Mouse (Mus musculus): ENCODE measurements around the gene Faap20. TPM values are rescaled to one million over a fixed set of nuclear protein-coding genes. Genes with fewer than 3 reads are reported as not detected.
"Not testable (repeated sequence)": the region's sequence is repeated elsewhere in the genome, so short reads cannot be mapped to it uniquely, and the experiment has no call there.

Faap20 gene
- total RNA-seq, 2 experiments from 2014 or later: 28.0 to 29.5 TPM

DNA sequence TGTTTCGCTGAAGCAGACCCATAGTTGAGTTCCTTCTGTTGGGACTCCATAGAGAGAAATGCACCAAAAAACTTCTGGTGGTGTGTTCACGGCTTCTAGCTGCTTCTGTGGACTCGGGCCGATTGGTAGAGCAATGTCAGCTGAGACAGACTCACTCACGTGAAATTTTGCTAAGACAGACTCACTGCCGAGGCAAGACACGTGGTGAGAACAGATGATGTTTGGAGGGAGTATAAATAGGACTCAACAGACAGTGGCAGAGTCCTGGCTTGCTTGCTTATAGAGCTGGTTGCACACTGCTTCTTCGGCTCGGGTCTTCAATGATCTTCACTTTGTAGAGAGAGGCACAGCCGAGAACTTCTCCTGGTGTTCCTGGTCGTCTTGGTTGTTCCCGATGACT, 6.4 kb upstream of the Faap20 start:
- DNase-seq (ENCODE audit: low spot score in 2 of 2): no peak

DNA sequence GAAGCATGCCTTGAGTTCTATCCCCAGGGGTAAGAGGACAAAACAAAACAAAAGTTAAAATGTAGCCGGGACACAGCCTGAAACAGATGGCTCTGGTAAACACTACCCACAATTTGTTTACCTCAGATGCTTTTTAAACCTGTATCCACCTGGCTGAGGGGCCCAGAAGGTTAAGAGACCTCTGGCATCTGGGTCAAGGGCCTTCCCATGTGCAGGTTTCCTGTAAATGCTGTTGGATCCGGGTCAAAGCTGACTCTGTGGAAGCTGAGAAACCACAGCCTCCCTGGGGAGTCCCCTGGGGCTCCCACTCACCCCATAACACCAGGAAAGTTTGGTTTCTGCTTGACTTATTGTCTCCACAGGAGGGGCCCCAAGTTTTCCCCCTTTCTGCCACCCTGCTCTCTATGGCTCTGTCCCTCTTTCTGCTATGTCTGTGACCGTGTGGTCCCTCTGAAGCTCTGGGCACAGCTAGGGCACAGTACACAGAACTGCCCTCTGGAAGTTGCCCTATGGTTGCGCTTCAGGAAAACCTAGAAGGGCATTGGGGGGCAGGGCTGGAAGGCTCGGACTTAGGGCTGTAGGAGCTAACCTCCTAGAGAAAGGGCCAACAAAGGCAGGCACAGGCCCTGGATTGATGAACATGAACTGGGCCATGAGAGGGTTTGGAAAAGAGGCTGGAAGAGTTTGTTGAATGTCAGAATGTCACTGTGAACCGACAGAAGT, 3.7 kb upstream of the Faap20 start:
- no peak for DNase-seq (ENCODE audit: low spot score in 2 of 2)

DNA sequence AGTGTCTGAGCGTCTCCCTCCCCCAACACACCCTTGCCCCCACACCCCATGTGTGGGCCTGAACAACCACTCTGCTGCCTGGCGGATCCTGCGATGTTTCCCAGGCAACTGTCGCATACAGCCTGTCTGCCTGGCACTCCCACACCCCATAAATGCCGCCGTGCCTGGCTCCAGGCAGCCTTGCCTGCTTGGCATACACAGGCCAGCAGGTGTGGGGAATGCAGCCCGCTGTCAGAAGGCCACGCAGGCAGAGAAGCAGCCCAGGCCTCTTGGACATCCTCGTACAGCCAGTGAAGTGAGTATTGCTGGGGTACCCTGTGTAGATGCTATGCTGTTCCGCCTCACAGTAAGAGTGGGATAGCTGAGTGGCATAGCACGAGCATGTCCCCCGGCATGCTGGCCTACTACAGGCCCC, 2.9 kb upstream of the Faap20 start:
- peak; percentile 68 to 82 for DNase-seq (ENCODE audit: low spot score in 2 of 2)

DNA sequence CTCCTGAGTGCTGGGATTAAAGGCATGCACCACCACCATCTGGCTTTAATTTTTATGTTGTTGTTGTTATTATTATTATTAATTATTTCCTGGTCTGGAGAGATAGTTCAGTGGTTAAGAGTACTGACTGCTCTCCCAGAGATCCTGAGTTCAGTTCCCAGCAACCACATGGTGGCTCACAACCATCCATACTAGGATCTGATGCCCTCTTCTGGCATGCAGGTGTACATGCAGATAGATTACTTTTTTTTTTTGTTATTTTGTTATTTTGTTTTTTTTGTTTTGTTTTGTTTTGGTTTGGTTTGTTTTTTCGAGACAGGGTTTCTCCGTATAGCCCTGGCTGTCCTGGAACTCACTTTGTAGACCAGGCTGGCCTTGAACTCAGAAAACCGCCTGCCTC, 1.5 kb upstream of the Faap20 start:
- not testable (repeated sequence) for DNase-seq (ENCODE audit: low spot score in 2 of 2)

DNA sequence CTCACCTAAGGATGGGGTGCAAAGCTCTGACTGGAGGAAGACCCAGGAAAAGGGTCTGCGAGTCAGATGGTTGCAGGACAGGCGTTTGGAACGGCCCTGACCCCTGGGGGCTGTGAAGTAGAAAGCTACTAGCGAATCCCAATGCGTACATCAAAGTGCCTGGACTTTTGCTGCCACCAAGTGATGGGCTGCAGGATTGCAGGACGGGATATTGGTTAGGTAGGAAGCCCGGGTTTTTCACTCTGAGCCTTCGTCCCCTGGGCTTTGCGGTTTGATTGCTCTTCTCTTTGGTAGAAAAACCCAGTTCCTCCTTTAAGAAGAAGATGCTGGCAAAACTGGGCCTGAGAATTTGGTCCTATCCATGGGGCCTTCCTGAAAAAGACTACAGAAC, 350 bp upstream of the Faap20 start:
- peak; percentile 93 to 94 for DNase-seq (ENCODE audit: low spot score in 2 of 2)

DNA sequence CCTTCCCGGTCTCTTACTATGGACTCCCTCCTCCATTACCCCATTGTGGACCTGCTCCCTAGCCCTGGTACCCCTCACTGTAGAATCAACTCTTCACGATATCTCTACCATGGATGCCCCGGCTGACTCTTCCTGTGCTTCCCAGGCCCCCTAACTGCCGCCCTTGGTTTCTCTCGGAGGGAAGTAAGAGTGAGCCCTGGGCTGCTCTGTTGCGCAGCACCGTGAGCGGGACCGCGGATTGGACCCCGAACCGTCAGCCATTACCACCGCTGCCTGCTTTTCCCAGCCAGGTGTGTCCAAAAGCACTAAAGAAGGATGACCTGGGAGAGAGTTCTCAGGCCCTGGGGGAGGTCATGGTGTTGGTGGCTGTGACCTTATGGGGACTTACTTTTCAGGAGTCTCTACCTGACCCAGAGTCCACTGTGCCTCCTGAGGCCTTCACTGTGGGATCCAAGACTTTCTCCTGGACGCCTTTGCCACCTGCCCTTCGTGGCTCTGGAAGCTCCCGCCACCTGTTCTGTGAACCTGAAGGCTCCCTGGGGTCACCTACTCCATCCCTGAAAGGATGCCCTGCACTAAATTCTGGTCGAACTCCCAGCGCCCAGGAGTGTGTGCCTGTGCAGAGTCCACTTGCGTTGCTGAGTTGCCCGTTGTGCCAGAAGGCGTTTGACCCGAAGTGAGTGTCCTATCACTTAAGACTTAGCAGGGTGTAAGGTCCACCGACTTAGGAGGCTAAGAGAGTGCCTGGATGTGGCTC, 937 bp downstream of the Faap20 start:
- DNase-seq (ENCODE audit: low spot score in 2 of 2): no peak

DNA sequence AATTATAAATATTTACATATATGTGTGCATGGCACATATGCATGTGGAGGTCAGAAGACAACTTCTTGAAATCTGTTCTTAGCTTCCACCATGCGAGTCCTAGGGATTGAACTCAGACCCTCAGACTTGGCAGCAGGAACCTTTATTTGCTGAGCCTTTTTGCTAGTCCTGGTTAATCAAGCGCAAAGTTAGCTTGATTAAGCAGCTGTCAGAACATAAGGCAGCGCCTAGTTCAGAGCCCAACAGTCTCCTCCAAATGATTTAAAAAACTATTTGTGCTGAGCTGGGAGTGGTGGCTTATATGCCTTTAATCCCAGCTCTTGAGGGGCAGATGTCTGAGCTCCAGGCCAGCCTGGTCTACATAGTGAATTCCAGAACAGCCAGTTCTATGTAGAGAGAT, 1.5 kb downstream of the Faap20 start:
- no peak for DNase-seq (ENCODE audit: low spot score in 2 of 2)

DNA sequence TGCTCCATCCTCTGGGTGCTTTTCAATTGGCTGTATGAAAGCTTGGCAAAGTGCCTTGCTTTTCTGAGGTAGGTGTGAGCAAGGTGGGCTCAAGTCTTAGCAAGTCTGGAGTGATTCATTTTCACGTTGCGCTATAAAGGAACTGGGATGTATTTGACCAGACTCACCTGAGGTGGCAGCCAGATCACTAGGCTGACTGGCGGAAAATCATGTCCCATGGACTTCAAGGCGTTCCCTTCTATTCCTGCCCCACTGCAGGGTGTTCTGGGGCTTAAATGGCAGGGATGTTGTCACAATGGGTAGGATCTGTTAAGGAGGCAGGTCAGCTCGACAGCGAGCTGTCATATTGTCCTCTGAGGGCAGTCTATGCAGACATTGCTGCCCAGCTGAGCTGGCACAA, 2.7 kb downstream of the Faap20 start:
- no peak for DNase-seq (ENCODE audit: low spot score in 2 of 2)

DNA sequence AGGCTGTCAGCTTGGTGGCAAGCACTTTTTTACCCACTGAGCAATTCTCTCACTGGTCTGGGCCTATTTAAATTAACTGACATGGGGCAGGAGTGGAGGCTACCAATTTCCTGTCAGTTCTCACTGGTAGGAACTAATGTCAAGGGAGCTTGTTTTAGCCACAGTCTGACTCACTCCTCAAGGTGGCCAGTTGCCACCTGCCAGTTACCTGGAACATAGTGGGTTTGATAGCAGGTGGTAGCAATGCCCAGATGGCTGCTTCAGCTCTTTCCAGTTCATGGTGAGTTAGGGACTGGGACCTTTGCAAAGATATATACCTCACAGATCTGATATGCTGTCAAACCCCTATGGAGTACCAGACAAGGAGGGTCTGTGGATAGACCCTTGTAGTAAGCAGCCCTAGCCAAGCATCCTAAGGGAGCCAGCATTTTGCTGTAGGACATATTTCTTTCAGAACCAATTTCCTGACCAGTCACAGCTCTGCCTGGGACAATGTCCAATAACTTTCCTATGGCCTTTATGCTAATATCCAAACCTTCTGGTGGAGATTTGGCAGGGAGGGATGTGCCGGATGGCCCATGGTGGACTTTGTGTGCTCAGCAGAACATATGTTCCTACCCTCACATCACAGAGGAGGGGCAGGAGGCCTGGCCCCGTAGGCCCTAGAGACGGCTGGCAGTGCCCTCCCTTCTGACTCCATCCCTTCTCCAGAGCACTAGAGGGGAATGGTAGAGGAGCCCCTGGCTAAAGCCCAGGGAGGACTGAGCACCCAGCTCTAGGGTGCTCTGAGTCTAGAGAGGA, 15.1 kb downstream of the Faap20 start:
- DNase-seq (ENCODE audit: low spot score in 2 of 2): no peak

DNA sequence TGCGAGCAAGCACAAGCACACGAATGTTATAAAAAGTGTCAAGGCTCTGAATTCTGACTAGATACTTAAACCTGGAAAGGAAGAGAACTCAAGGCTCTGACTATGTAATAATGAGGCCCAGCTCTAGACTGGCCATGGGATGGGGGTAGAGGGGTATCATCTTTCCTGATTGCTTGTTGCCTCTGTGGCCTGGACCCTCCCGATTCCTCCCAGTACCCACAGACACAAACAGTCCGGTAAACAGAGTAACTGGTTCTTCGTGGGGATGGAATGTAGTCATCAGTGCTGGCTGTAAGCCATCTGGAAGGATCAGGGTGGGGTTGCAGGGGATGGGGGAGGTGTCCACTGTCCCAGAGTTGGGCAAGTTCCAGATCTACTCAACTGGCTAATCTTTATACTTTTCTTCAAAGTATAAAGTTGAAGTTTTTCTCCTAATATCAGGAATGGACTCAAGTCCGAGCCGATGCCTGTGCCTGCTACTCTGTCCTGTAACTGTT, 17.5 kb downstream of the Faap20 start:
- no peak for DNase-seq (ENCODE audit: low spot score in 2 of 2)

DNA sequence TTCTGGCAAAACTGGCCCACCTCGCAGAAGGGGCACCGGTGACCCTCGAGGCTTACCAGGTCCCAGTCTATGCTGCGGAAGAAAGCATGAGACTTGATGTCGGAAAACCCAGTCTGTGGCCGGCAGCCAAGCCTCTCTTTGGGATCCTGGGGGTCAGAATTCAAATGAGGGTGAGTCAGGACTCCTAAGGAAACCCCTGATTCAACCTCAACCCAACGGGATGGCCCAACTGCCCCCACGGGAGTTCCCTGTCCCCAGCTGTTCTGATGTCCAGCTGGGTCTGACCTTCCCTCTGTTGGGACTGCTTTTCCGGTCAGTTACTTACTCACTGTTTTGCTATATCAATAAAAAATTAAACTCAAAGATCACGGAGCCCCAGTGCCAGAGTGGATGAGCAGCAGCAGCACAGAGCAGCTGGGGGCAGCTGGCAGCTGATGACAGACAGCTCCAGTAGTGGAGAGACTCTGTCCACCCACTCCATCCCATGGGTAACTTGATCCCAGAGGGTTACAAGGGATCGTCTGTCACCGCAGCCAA, 18.1 kb downstream of the Faap20 start:
- DNase-seq (ENCODE audit: low spot score in 2 of 2): no peak

DNA sequence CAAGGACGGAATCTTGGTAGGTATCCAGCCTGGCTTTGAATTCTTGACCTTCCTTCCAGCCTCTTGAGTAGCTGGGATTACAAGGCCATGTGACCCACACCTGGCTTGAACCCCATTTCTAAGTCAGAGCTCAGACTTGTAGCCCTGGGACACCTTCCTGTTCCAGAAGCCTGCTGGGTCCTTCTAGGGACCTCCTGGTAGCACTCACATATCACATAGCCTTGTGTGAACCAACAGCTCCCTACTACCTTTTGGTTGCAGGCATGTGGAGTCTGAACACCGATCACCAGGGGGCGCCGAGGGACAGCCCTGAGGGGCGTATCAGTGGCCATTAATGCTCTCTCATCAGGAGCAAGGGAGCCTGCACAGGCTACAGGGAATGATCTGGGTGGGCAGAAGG, 18.8 kb downstream of the Faap20 start:
- DNase-seq (ENCODE audit: low spot score in 2 of 2): peak; percentile 57 to 72

DNA sequence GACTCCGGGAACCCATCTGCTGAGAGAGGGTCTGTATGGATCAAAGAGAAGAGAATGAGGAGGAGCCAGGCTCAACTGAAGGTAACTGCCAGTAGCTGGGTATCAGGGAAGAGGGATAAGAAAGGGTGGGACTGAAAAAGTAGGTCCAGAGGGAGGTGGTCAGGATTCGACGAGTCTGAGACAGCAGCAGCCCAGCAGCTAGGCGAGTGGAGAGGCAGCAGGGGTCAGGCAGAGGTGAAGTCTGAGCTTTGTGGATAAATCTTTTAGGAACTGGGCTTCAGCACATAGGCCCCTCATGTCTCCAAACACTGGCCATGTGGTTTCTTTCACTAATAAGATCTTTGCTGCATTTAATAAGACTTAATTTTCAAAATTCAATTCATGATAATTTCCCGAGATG, 24.8 kb downstream of the Faap20 start:
- DNase-seq (ENCODE audit: low spot score in 2 of 2): no peak

DNA sequence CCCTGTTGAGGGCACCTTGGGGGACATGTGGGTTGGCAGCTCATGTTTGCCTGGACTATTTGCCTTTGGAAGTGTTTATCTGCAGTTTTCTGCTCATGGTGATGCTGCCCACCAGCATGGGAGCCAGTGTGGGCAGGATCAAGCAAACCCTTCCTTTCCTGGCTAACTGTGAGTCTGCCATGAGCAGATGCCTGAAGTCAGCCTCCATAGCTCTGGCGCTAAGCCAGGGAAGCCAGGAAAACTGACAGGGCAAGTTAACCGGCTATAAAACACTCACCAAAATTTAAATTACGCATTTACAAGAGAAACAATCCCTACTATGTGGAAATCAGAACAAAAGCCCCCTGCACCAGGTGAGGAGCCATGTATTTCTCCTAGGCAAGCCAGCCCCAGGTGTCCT, 25.2 kb downstream of the Faap20 start:
- peak; percentile 33 to 58 for DNase-seq (ENCODE audit: low spot score in 2 of 2)

DNA sequence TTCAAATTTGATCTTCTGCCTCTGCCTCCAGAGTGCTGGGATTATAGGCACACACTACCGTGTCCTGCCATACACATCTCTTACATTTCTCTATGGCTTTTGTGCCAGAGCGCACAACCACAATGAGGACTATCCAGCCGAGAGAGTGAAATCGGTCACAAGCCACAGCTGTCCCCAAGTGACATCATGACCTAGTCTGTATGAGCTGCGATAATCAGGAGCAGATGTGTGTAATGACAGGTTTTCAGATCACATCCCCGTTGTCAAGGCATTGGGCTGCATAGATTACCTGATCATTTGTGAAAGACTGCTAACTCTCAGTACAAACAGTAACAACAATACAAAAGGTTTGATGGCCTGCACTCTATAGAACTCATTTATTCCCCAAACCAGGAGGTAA, 28.4 kb downstream of the Faap20 start:
- DNase-seq (ENCODE audit: low spot score in 2 of 2): no peak

DNA sequence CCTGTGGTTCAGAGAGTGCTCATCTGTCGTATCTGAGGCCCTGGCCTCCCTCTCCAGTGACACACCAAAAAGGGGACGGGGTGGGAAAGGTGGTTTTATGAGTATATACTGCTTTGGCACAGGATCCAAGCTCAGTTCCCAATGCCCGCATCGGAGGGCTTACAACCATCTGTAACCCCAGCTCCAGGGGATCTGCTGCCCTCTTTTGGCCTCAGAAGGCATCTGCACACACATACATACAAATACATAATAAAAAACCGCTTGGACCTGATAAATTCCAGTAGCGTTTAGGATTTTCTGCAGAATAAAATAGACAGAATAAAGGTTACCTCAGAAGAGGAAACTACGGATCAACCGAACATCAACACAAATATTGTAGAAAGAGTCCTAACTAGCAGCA, 29.5 kb downstream of the Faap20 start:
- no peak for DNase-seq (ENCODE audit: low spot score in 2 of 2)

DNA sequence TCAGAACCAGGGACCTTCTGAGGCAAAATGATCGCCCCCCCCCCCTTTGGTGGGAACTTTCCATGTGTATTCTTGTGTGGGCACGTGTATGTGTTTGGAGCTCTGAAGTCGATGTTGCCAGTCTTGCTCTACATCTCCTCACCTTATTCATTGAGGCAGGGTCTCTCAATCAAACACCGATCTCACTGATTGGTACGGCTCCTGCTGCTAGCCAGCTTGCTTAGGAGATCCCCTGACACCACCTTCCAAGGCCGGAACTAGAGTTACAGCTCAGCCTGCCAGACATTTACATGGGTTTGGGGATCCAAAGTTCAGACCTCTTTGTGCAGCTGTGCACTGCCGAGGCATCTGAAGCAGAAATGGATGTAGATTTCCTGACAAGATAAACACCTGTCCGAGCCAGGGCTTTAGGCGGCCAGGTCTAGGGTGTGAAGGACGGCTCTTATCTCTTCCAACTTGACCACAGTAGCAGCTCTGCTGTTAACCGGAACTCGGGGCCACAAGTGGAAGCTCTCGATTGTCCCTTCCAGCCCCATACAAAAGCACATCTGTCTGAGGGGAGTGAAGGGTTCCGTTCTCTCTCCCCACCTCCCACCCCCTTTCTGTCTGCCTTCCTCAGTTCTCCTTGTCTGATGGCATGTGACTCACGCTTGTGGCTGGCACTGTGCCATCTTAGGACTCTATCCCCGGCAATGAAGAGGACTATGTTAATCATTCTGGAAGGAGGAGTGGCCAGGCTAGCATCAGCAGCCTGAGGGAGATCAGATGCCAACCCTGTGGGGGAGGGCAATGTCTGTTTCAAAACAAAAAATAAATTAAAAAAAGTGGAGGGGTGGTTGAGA, 30.5 kb downstream of the Faap20 start:
- DNase-seq (ENCODE audit: low spot score in 2 of 2): peak in 1 of 2 experiments; percentile 51

DNA sequence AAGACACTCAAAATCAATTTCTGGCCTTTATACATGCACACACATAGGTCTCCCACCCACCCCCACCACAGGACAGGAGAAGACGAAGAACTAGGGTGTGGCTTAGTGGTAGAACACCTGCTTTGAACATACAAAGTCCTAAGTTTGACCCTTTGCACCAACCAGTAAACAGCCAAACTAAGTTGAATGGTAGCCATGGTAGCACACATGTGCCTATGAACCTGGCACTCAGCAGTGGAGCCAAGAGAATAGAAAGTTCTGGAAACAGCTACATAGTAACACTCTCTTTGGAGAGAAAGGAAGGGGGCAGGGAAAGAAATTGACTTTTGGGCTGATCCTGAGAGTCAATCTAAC, 31.1 kb downstream of the Faap20 start:
- DNase-seq (ENCODE audit: low spot score in 2 of 2): no peak

DNA sequence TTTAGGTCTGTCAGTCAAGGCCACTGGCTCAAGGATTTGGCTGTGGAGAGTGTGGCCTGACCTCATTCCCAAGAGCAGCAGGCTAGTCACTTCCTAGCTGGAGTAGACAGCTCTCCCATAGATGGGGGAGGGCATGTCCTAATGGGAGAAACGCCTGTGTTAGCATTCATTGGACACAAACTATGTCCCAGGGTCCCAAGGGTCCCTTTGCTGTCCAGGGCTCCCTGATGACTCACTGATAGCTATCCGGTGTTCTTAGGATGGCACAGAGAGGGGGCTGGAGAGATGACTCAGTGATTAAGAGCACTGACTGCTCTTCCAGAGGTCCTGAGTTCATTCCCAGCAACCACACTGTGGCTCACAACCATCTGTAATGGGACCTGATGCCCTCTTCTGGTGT, 31.6 kb downstream of the Faap20 start:
- no peak for DNase-seq (ENCODE audit: low spot score in 2 of 2)

DNA sequence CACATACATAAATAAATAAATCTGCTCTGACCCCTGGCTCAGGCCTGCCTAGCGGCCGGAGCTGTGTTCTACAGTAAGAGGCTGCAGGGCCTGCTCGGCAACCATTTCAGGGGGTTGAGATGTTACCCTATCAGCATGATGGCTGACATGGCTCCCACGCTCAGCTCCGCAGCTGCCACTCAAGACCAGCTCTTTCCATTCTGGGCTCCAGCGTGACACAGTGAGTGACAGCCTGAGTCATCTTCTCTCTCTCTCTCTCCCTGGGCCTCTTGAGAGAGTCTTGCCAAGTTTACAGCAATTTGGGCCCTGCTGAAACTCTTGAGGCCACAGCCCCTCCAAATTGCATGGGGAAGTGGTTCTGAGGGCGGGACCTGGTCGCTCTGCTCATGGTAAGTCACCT, 32.0 kb downstream of the Faap20 start:
- DNase-seq (ENCODE audit: low spot score in 2 of 2): peak in 1 of 2 experiments; percentile 50

DNA sequence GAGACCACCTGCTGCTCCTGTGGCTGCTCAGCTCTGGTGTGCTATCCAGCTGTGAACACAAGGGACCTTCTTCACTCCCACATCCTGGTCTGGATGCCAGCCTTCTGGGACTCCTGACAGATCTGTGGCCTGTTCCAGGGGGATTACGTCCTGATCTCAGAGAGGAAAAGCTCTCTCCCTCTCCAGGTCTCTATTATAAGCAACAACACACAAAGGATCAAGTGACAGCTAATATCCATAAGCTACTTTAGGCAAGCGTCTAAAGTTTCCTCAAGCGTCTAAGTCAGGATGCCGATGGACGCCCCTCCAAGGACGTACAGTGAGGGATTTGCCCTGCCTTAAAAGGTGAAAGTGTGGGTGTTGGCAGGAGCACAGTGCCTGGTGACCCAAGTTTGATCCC, 32.6 kb downstream of the Faap20 start:
- DNase-seq (ENCODE audit: low spot score in 2 of 2): no peak
